Mouse (Mus musculus): ENCODE results near the gene Cela1.
A peak's percentile ranks its signal among the peaks of the same experiment; 100 is the strongest.

The Cela1 gene

DNA sequence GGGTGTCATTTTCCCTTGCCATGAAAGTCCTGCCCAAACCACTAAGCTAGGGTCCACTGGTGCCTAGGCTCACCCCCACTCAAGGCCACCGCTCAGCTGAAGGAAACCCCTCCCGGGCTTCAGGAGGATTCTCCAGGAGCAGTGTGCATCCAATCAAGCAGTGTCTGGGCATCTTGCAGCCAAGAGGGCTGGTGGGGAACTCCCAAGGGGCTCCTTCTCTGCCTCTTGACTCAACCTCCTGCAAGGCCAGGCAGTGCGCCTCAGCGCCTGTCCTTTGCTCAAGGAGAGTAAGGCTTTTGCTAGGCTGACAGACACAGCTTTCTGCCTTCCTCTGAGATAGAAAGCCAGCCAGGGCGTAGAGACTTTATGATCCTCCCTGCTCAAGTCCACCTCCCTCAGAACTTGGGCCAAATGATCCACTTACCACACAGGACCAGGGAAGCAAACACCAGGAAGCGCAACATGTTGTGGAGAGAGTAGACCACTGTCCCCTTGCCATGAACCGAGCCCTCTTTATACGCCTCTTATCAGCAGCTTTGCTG lies at the start of gene Cela1:
Gene Cela1, minus strand, starts transcription at position 492 of the 542 bp plus-strand sequence.
- no peak for DNase-seq (ENCODE audit: low read depth, low spot score)

DNA sequence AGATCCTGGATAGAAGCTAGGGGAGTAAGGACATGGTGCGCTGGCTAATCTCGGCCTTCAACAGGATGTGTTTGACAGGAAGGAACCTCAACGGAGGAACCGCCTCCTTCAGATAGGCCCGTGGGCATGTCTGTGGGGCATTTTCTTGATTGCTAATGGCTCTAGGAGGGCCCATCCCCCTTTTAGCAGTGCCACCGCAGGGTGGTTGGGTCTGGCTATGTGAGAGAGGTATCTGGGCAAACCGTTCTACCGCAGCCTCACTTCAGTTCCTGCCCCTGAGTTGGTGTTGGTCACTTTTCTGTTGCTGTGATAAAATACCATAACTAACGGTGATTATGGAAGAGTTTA lies 48.2 kb upstream of the Cela1 start:
- no peak for DNase-seq (ENCODE audit: low read depth, low spot score)

DNA sequence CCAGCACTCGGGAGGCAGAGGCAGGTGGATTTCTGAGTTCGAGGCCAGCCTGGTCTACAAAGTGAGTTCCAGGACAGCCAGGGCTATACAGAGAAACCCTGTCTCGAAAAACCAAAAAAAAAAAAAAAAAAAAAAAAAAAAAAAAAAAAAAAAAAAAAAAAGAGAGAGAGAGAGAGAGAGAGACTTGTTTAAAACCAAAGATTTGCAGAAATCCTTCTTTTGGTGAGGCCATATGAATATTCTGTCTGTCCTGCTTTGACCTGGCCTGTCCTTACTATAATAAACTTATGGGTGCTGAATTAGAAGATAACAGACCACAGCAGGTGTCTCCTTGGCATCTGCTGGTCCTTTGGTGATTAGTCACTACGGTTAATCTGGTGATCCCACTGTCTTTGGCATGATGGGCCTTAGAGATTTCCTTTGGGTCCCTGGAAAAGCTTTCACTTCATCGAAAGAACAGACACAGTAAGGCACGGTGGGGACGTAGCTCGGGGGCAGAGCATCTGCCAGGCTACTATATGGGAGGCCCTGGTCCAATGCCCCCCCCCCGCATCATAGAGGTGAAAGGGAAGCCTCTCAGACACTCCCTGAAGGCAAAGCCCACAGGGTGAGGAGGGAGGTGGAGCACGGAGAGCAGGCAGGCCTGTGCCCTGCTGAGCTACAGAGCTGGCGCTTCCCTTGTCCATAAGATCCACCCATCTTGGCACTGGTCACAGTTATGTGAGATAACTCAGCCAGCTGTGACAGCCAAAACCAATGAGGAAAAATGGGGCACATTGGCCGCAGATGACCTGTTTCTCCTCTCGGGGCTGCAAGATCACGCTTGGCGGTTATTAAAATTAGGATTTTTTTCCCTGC lies 47.6 kb upstream of the Cela1 start:
- DNase-seq (ENCODE audit: low read depth, low spot score) = no peak

DNA sequence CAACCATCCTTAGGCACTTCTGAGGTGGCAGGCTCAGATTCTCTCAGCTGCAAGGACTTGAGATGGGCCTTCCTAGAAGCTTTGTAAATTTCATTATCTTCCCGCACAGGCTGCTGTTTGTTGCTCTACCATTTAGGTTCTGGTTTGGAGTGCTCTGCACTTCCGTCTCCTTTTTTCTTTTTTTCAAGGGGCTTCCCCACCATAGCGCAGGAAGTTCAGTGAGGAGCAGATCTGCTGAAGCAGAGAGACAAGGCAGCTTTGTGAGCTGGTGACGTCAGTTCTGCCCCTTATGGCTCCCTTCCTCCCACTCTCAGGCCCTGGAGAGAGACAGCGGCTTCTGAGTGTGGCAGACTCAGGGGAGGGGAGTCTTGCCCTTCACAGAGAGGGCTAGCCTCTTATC lies 44.9 kb upstream of the Cela1 start:
- DNase-seq (ENCODE audit: low read depth, low spot score) = no peak

DNA sequence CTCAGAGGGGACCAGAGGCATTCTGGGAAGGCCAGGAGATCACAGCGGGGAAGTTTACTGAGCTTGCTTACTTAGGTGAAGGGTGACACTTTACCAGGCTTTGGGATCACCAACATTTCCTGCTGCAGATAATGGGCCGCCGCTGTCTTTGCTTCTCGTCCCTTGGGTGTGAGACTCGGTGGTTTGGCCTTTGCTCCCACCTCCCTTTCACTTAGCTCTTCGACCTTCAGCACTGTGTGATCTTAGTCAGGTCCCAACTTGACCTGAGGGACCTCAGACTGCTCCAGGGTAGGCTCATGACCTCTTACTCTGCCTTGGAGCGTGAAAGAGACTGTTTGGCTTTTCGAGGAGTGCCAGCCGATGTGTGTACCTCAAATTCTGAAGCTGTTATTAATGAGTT lies 43.4 kb upstream of the Cela1 start:
- DNase-seq (ENCODE audit: low read depth, low spot score) = no peak

DNA sequence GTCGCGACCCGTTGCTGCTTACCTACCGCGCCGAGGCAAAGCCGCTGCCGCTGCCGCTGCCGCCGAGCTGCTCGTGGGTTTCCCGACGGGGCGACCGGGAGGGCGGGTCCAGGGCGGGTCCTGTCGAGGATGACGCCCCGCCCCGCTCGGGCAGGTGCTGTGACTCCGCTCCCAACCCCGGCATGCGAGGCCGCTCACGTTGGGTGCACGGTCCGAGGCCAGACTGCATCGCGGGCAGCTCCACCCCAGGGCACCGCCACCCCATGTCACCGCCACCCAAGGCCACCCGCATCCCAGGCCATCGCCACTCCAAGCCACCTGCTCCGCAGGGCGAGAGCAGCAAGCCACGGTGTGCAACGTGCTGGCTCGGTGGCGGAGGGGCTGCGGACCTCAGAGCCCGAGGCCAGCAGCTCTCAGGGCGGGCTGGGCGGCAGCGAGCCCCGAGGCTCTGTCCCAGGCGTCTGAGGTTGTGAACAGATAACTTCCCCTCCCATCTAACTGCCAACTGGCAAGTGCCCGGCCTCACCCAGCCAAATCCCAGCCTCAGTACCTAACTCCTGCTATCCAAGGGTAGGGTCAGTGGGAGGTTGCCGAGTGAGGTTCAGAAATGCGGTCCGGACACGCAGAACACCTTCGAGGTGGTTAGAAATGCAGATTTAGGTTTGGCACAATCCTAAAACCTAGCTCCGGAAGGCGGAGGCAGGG lies 41.7 kb upstream of the Cela1 start, which contains the start of gene Galnt6:
Gene Galnt6, minus strand, starts transcription at position 96 of the 705 bp plus-strand sequence.
- no peak for DNase-seq (ENCODE audit: low read depth, low spot score)

DNA sequence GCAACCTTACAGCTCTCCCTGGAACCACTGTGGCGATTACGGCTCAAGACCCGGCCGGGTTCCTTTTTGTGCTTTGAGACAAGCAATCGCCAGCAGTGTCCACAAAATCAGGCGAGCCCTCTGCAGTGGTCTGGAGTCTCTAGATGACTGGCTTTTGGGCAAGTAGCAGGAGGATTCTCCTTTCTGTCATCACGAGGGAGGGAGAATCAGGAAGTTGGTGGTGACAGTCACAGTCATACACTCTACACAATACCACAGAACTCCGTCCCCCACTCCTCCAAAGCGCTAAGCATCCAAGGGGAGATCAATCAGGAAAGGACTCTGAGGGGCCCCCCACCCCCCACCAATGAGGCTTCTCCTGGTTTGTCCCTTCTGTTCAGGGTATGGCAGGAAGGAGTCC lies 40.9 kb upstream of the Cela1 start:
- no peak for DNase-seq (ENCODE audit: low read depth, low spot score)

DNA sequence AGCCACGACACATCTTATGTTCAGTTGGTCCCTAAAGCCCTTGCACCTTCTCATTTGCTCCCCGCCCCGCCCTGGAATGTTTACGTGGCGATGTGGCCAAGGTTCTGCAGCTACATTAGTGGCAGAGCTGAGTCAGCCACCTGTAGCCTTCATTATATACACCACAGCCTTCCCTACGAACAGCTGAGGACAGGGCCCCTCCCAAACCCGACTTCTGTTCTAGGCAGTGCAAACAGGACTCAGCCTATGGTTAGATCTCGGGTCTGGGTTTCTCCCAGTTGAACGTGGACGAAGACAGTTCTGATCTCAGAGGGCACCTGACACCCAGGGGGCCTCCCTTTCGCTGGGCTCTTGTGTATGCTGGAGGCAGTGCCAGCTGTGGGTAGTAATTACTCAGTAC lies 40.1 kb upstream of the Cela1 start:
- DNase-seq (ENCODE audit: low read depth, low spot score) = no peak

DNA sequence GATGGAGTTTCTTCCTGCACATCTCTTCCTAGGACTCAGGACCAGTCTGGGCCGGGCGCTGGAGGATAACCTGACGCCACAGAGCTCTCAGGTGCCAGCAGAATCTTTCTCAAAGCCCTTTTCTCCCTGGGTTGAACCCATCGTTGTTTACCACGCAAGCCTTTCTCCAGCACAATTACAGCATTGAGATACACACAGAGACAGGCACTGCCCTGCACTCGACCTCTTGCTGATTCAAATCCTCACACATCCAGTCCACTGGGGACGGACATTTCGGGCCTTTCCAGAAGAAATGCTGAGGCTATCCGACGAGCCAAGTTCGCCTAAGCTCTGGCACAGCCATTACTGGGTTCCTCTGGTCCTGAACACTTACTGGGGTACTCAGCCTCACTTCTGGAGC lies 39.0 kb upstream of the Cela1 start:
- no peak for DNase-seq (ENCODE audit: low read depth, low spot score)

DNA sequence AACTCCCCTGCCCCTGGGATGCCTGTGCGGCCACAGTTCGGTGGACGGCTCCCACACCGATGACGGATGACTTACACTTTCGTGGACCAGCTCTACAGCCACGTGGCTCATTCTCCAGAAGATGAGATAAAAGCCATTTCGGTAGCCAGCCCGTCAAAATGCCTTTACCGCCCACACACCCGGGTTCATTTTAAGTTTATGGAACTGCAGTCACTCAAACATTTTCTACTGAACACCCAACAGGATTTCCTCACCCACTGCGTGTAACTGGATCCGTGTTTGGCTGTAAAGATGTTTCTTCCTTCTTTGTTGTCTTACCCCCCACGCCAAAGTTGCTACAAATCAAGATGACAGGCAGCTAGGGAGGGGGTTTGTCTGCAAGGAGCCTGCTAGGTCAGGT lies 35.8 kb upstream of the Cela1 start:
- no peak for DNase-seq (ENCODE audit: low read depth, low spot score)

DNA sequence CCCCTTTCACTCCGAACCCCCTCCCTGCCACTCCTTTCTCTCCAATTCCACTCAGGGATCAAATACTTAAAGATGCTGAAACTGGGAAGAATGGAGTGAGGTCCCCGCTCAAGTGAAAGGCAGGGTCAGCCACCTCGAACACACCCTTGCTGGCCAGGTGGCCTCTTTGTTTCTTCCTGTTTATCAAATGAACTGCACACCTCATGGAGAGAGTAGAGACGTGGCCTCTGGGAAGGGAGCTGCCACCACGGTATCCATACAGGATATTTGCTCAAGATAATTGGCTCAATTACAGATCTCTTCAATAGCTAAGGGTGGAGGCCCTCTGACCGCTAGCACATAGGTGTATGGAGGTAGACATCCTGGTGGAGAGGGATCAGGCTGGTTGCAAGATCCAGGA lies 34.8 kb upstream of the Cela1 start:
- no peak for DNase-seq (ENCODE audit: low read depth, low spot score)

DNA sequence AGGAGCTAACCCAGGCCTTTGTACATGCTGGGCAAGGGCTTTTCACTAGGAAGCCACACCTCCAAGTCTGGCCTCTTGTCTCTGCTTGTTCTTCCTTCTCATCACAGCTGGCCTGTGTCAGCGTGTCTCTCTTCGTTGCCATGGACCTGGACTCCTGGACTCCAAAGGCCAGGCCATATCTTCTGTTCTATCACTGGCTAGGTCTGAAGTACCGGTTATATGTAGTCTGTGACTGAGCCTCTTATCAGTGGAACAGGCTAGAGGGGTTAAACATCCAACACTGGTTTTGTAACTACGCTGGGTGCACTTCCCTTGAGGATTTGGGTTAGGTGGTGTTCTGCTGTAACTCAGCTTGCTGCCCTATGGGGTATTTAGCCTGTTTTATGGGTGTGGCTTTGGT lies 34.3 kb upstream of the Cela1 start:
- no peak for DNase-seq (ENCODE audit: low read depth, low spot score)

DNA sequence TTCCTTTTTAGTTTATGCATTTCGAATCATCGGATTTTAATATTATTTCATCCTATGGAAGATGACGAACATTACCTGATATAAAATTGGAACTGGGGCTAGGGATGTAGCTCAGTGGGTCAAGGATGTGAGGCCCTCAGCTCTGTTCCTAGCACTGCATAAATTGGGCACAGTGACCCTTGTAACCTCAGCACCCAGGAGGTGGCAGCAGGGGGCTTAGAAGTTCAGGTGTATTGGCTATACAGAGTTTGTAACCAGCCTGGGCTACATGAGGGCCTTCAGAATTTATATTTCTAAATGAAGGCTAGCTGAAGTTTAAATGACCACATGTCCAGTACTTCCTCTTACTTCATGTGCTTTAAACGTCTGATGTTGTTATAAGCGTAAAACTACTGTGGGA lies 33.7 kb upstream of the Cela1 start:
- DNase-seq (ENCODE audit: low read depth, low spot score) = no peak

DNA sequence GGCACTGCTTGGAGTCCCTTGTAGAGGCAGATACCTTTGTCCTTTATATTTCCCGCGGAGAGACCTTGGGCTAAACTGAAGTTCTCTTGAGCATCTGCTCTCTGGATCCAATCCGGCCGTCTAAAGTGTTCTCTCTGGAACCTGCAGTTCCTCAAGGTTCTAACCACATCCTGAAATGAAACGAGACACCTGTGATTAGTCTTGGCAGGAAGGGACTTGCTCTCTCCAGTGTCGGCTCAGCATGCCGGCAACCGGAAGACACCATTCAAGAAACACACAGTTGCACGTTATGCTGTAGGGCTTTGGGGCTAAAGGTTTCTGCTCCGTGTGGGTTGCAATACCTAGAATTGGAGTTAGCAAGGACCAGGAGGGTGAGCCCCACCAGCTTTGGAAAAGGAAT lies 32.3 kb upstream of the Cela1 start:
- DNase-seq (ENCODE audit: low read depth, low spot score) = no peak

DNA sequence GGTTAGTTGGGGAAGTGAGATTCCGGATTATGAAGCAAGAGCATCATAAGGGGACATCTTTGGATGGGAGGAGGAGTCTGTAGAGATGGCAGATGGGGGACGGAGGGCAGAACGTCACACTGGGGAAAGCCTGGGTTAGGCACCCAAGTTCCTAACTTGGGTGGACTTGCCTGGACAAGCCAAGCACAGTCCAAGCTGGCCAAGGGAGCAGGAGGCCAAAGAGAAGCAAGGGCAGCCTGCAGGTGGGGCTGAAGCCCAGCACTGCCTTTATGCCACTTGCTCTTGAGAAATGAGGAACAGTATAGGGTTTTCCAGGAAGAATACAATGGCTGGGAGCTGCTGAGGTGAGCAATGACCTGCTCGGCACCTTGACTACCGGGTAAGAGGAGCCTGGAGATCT lies 31.5 kb upstream of the Cela1 start:
- DNase-seq (ENCODE audit: low read depth, low spot score) = no peak

DNA sequence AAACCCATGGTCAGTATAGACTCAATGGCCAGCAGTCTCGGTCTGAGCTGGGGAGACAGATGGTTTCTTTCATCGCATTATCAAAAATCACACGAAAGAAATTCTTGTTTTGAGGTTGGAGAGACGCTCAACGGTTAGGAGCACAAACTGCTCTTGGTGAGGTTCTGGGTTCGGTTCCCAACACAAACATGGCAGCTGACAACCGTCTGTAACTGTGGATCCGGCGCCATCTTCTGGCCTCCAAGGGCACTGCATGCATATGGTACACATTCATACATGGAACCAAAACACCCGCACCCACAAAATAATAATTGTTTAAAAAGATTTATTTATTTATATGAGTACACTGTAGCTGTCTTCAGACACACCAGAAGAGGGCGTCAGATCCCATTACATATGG lies 30.9 kb upstream of the Cela1 start:
- DNase-seq (ENCODE audit: low read depth, low spot score) = no peak

DNA sequence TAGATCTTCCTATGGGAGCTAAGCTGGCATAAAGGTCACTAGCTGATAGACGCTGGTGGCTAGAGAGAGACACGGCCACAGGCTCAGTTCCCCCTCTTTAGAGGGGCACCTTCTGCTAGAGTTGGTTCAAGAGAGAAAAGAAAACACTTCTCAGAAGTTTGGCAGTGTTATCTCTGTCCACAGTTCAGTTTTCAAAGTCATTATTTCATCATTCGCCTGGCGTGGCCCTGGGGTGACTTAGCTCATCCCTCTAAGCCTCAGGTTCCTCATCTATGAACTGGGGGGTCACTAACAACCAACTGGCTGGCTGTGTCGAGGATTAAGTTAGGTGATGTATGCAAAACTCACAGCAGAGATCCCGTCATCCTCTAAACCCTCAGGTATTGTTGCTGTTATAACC lies 30.2 kb upstream of the Cela1 start:
- no peak for DNase-seq (ENCODE audit: low read depth, low spot score)

DNA sequence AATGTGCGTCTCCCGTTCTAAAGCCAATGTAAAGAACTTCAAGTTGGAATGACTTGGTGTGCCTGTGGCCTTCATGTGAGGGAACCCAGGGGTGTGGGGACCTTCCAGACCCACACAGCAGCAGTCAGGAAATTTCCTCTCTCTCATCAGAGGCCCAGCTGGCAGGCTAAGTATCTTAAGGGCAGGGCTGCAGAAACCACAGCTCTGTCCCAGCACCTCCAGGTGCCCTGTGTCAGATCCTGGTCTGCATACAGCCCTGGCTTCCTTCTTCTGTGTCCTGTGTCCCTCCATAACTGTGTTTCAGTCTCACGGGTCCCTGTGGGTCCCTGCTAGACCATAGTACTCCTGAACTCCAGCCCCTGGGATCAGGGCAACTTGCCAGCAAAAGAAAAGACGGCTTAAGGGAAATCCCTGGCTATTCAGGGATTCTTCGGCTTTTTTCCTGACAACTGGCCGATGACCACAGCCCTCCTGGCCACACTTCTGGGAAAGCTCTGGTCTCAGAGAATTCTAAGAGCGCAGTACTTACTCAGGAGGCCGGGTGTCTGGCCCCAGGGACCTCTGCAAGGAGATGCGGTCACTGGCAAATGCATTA lies 27.8 kb upstream of the Cela1 start:
- DNase-seq (ENCODE audit: low read depth, low spot score) = peak; percentile 17

DNA sequence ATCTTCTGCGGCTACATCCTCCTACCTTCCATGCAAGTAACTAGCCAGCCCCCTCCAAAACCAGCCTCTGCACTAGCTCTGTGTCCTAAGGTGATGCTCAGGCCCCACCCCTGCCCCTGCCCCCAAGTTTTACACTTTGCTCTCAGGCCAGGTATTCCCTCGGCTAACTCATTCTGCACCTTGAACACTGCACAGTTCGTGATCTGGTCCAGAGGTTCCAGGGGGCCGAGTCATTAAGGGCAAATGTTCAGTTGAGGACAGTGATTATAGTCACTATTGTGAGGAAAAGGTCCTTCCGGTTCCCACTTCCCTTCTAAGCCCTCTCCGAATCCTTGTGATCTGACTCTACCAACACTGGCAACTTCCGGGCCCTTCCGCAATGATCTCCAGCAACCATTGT lies 26.7 kb upstream of the Cela1 start:
- DNase-seq (ENCODE audit: low read depth, low spot score) = no peak

DNA sequence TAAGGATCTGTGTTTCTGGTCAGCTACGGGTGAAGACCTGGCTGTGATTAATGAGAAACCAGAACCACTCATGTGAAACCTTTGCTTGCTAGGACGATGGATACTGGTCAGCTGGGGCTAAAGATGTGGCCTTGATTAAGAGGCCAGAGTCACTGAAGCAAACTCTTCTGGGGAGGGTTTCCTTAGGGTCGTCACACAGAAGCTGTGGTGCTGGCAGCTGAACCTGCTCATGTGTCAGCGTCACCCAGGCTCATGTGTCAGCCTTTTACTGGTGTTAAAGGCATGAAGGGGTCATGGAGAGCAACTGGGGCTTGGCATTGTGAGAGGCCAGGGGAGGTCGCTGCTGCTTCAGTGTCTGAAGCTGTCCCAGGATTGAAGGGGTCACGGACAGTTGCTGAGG lies 23.1 kb upstream of the Cela1 start:
- DNase-seq (ENCODE audit: low read depth, low spot score) = no peak

DNA sequence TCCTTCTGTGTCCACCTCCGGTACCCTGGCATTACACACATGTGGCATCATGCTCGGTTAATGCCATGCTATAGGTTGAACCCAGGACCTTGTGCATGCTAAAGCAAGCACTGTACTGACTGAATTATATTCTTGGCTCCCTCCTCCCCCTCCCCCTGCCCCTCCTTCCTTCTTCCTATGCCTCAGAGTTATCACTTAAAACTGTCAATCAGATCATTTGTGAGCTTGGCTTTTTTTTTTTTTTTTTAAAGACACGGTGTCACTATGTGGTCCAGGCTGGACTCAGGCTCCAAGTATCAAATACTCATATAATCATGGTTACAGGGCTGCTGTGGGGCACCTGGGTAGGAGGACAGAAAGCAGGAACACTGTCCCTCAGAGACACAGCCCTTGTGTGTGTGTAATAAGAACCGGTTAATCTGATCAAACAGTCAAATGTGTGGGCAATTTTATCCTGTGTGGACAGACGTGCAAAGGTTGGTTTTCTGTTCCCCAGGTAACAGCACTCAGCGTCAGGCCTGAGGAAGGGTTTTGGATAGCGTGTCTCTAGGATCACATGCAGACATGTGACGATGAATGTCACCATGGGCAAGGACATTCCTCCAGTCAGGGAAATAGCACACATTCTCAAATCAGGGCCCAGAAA lies 20.8 kb upstream of the Cela1 start:
- no peak for DNase-seq (ENCODE audit: low read depth, low spot score)

DNA sequence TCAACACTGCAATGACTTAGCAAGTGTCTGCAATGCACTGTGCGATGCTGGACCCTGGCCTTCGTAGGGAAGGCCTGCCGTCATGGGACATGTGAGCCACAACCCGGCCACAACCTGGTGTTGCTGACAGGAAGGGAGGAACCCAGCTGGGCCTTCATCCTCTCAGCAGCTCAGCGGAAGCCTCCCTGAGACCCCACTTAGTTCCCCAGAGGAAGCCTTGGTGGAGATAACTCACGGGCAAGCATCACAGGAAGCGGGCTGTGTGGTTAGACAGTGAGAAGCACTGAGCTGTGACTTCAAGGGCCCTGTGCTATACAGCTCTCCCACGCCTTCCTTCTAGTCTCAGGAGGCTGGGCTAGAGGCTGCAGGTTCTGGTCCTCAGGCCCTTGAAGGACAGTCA lies 18.5 kb upstream of the Cela1 start:
- DNase-seq (ENCODE audit: low read depth, low spot score) = no peak
